Mouse (Mus musculus) right cerebral cortex, postnatal 10 days (tissue): ENCODE measurements at regions not wholly inside any gene's neighbourhood (a gene's known extent, or its start where the extent isn't known, plus 50 kb on each side); places are given as distances from the start of the nearest gene placed in this dataset.

Source experiments
- DNase-seq, 2 experiments: peaks; one replicate each; pipeline ENCODE4 v3.0.0; 2021; ENCODE audit warnings: low spot score in 2 of 2

DNA sequence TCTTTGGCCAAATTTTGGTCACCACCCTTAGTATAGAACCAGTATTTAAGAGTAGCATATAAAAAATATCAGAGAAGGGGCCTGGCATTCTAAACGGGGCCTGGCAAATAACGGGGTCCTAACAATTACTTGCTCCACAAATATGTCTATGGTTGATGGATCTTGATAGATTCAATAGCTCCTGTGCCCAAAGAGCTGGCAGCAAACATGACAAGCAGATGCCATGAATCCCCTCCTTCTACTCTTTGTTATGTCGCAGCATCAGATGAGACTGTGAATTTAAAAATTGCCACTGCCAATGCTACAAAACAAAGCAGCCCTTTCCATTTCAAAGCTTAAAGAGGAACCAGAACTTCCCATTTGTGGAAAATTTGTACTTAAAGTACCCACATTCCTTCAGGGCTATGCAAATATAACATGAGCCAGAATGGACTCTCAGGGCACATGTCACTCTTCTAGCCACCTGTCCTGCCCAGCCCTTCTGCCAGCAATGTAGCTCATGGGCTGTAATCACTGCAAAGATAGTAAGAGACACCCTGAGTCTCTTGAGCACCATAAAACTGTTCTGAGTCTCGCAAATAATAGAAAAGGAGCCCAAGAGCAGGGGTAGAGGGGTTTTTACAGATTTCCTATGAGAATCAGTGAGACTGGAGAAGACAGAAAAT, 342.4 kb upstream of the Kirrel3 start:
- no peak for DNase-seq

DNA sequence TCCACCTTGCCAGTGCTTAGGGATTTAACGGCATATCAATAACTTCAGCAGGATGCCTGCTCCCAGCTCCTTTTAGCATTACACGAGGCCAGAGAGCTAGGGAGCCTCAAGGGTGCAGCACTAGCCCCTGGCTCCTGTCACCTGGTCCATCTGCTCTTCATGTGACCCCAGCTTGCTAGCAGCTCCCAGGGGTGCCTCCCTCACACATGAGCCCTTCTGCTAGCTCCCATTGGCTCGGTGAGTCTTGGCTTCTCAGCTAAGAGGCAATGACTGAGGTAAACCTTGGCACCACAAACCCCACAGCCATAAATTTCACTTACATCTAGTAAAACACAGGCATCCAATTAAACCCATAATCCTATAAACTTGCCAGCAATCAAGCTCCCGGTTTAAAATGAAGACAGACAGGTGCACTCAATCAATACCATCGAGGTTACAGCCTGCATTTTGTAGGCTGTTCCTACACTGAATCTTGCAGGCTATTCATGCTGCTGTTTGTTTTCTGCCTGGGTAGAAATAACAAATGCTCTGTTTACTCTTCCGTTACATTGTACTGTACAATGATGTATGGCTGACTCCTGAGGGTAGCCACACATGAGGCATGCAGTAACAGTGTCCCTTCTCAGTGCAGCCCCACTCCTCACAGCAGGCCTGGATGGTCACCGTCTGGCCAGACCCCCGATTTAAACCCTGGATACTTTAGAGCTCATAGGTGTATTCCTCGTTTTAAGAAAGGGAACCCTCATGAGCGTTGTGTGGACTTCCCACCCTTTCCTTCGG, 330.3 kb upstream of the Kirrel3 start:
- DNase-seq = no peak

DNA sequence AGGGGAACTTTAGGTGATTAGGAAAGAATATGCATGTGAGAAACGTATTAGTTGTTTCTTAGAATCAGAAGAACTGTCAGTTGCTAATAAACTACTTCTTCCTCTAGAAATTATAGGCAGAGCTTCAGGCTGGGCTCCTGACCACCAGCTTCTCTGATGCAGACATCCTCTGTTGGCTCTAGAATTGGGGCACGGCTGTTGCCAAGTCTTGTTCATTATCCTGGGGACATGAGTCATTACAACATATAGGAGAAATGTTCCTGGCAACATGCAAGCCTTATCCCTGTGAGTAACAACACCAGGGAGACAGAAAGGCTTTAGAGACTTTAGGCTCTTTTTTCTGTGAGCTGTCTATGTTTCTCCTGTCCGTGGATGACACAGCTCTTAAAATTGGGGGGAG, 329.1 kb upstream of the Kirrel3 start:
- DNase-seq = peak; percentile 59 to 67

DNA sequence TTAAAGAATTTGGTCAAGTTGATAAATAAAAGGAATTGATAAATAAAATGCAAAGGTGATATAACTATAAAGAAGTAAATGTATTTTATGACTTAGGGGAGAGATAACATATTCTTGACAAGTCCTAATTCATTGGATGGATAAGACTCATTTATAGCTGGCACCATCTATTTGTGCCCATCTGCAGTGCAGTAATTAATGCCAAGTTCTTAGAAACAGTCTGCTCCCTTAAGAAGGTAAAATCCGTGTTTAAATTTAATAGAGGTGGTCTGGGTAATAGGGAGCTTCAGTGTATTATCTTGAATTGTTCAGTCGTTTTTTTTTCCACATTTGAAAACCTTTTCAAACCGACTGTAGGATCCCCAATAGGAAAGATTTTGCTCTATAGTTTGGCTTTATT, 324.6 kb upstream of the Kirrel3 start:
- DNase-seq = no peak

DNA sequence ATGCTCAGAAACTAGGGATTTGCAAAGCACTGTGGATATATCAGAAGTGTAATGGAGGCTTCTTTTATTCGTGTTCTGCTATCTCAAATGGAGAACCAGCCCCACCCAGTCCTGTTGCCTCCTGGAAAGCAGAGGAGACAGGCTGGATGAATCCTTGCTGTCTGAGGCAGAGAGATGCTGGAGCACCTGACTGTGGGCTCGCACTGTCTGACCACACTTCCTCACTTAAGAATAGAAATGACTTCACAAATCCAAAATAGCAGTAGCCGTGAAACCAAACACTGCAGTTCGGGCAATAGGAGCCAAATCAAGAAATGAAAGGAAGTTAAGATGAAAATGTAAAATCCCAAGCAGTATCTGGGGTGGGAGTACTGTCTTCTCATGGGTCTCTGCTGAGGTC, 299.4 kb upstream of the Kirrel3 start:
- peak; percentile 24 to 48 for DNase-seq

DNA sequence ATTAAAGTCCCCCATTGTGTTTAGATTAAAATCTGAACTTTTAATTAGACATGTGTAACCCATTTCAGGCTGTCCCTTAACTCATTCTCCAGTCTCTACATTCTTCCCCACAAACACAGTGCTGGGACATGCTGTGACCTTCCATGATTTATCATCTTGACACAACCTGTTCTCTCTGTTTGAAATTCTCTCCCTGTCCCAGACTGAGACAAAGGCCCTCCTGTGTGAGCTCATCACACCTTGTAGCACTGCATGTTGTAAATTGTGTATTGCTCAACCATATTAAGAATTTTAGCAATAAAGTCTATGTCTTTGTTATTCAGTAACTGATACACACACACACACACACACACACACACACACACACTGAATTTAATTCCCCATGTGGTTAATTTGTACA, 293.2 kb upstream of the Kirrel3 start:
- DNase-seq = no peak

DNA sequence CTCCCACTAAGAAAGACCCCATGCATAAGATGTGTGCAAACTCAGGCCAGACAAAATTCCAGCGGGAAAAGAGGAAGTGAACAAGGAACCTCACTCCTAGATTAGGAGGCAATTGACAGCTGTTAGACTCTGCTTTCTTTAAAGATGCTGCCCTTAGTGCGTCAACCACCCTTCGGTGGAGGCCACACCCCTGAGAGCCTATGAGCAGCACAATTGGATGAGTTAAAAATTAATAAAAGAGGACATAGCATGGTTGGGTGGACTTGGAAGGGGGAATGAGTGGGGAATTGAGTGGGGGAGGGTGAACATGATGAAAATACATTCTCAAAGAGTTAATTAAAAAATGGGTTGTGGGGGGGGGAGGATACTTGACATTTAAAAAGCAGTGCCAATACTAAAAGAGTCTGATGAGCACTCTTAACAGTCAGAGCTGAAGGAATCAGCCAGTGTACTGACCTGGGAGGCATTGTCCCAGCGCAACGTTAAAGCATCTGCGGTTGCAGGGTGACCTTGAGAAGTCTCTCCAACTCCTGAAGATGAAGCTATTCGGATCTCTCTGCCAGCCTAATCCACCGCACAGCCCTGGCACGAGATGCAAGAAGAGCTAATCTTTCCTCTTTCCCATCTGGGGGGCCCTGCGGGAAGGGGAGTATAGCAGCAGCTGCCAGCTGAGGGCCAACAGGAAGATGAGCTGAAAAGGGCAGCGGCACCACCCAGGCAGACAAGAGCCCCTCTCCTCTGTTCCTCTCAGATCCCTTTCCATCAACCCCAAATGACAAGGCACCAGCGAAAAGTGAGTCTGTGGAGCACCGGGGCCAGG, 283.4 kb upstream of the Kirrel3 start:
- peak in 1 of 2 experiments; percentile 22 for DNase-seq

DNA sequence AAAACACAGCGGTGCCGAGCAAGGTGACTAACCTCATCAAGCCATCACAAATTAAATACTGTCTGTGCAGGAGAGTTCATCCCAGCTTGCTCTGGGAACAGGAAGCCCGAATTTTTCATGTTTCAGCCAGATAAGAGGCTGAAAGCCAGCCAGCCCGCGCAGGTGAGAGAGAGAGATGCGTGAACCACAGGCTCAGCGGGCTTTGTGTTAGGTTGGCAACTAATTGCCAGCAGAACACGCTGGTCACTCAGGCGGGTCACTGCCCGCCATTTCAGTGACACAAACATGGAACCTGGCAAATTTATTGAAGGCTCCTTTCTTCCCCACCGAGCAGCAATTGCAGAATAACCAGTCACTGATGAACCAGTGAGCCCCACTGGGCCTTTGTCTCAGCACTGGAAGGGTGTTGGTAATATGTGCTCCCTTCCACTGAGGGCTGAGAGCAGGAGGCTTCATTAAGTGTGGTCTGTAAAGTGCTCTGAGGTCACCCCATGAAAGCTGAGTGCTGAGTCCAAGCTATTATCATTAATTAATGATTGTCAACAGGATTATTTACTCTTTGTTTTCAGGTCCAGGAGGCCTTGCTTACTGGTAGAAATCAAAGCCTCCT, 282.6 kb upstream of the Kirrel3 start:
- DNase-seq = no peak

DNA sequence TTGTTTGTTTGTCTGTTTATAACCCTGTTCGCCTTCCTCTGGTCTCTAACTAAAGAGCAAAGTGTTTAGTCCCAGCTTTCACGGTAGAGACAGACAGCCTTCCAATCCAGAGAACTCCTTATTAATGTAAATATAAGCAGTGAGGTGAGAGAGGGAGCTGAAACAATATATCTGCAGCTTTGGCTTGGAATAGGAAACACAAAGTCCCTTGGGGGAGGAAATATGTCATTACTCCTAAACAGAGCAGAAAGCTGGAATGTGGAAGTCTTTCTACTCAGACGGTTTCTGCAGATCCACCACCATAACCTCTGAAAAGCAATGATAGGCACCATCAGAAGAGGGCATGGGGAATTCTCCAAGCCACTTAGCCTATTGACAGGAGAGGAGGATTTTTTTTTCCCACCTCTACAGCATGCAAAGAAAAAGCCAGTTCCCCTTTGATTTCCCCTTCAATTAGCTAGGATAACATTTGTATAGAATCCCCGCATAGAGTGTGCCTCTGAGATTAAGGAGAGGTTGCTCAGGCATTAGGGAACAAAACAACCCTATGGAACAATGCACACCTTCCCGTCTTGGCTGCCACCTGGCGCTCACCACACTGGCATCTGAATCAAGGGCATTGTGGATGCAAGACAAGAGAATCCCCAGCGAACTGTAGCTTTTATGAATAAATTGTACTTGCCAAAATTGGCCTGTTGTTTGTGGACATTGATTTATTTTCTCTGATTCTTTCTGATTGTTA, 281.9 kb upstream of the Kirrel3 start:
- no peak for DNase-seq

DNA sequence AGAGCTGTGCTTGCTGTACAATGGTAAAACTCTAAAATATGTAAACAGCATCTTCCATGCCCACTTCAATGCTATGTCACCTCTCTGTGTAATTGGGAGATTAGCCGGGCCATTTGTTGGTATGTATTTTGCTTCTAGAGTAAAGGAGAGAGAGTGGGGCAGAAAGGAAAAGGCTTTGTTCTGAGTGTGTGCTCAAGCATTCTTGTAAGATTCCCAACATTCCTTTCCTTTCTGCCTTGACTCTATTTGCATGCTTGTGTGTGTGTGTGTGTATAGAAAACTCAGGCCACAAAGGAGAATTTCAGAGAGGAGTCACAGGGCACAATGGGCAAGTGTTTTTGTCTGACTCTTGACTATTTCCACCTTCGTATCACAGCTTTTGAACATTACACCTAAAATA, 281.2 kb upstream of the Kirrel3 start:
- DNase-seq = no peak

DNA sequence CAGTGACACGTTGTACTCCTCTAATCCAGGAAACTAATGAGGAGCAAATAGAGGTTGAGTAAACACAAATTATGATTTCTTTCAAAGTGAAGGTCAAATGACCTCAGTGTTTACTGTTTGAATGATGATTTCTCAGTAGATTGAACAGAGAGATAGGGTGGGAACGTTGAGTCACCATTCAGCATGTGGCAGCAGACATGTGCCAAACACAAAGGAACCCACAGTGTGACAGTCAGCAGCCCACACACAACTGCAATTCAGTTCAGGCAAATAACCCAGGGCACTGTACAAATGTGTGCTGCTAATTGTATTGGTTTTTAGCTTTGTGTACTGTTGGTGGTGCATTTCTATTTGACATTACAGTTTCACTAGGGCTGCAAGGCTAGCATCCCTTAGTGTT, 254.1 kb upstream of the Kirrel3 start:
- no peak for DNase-seq

DNA sequence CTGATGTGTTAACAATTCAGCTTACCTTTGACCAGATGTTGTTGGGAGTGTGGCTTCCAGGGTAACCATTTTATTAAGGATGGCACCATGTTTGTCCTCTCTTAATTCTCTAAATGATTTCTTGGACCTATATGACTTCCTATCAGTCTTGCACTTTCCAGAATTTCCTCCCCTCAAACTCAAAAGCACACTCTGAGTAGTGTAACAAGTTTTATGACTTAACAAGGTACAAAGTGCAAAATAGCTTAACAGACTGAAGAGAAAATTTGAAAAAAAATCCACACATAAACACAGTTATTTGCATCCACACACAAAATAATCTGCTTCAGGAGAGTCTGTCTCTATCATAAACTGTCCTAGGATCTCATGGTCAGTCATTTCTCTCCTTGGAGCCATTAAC, 251.0 kb upstream of the Kirrel3 start:
- DNase-seq = no peak

DNA sequence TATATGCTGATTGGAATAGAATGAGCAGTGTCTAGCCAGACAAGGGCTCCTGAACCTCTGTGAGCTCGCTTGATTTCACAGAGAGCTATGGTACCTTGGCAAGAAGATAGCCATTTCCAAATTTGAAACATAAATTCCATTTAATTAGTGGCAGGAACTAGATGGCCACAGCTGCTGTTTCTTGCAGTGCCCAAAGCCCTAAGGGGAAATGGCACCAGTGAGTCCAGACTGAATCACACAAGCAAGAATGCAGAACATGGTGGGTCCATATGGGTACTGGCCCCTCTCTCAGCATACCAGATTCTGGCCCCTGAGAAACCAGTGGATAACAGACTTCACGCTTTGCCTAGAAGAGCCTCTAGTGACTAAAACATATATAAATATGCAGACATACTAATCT, 246.2 kb upstream of the Kirrel3 start:
- no peak for DNase-seq

DNA sequence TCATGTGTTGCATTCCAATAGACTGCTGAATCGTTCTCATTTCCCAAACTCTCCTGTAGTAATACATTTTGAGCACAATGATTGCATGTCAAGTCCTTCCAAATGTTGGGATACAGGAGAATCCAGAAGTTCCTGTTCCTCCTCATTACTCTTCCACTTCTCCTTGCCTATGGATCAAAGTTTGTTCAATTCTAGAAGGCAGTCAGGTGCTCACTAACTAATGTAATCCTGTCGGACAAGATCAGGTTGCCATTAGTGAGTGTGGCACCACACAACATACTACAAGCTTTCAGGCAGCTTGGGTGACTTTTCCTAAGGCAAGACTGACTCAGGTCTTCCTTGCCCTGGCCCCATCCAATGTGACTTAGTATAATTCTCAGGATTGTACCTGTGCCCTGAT, 242.0 kb upstream of the Kirrel3 start:
- no peak for DNase-seq

DNA sequence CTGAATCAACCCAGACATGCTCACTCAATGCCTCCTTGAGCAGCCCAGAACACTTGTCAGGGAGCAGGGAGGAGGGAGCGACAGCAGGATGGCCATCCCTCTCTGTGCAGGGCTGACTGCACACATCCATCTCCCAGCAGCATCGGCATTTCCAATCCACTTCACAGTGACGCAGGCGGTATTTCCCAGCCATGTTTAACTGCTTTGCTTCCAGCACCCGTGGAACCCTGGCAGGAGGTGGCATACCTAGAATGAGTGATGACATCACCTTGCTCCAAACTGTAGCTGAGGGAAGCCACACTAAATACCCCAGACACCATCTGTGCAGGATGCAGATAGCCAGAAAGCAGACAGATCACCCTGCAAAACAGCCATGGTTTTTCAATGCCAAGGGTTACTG, 241.1 kb upstream of the Kirrel3 start:
- DNase-seq = no peak

DNA sequence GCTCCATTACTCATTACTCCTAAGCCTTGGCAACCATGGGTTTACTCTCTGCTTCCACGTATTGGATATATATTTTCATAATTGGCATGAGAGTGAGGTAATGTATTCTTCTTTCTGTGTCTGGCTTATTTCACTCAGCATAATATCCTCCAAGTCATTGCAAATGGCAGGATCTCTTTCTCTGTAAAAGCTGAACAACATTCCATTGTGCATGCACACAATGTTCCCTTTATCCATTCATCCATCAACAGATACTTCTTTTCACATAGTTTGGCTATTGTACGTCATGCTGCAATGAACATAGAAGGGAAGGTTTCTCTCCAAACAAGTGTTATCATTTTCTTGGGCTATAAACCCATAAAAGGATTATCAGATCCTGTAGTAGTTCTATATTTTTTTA, 232.9 kb upstream of the Kirrel3 start:
- DNase-seq = no peak

DNA sequence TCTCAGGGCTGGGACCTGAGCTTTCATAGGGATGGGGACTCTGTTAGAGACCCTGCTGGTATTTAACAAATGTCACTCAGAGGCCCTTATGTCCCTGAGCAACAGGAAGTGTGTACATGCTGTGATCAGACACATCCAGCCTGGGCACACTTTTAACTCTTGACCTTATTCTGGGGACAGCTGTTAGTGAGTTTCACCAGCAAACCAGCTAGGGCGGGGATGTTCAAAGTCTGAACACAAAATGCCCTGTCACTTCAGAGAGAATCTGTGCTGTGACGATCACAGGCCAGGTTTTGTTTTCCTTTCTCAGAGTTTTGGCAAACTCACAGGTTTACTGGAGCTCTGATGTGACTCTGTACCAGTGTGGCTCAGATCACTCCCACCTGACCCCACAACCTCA, 227.2 kb upstream of the Kirrel3 start:
- DNase-seq = no peak

DNA sequence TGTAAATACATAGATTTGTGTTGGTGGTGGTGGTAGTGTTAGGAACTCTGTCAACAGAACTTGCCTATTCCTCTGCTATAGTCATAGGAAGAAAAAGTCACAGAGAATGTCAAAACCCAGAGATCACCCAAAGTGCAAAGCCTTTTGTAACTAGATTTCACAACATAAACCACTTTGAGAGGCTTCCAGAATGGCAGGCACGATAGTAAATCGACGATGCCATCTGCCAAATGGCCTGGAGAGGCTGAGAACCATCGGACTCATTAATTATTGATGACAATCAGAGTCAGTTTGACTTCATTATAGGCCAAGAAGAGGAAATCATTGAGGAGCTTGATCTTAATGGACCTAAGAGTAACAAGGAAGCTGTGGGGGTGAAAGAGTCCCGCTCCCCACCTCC, 207.6 kb upstream of the Kirrel3 start:
- no peak for DNase-seq

DNA sequence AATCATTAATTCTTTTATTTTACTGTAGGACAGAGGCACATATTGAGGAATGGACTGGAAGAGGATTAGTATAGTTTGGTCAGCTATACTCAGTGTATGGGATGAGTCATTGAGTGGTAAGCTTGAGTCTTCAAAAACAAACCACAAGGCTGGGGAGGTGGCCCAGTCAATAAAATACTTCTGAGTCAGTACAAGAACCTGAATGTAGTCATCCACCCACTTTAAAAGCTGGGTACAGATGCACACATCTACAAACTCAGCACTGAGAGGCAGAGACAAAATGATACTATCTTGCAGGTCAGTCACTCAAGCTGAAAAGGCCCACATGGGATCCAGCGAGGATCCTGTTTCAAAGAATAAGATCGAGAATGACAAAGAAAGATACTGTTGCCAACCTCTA, 206.3 kb upstream of the Kirrel3 start:
- no peak for DNase-seq

DNA sequence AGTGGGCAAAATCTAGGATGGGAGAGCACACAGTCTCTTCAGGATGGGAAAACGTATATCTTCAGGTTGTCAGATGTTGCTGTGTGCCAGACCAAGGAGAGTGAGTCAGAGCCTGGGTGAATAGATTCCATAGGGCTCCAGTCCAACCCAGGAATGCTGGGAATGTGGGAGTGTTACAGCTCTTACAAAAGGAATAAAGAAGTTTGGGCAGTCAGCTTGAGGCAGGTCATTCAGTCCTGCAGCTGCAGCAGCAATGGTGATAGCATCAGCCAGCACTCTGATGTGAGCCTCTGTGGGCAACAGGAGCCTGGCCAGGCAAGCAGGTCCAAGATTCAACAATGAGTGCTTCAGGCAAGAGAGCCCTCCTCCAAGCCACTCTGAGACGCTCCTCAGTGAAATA, 205.8 kb upstream of the Kirrel3 start:
- no peak for DNase-seq

DNA sequence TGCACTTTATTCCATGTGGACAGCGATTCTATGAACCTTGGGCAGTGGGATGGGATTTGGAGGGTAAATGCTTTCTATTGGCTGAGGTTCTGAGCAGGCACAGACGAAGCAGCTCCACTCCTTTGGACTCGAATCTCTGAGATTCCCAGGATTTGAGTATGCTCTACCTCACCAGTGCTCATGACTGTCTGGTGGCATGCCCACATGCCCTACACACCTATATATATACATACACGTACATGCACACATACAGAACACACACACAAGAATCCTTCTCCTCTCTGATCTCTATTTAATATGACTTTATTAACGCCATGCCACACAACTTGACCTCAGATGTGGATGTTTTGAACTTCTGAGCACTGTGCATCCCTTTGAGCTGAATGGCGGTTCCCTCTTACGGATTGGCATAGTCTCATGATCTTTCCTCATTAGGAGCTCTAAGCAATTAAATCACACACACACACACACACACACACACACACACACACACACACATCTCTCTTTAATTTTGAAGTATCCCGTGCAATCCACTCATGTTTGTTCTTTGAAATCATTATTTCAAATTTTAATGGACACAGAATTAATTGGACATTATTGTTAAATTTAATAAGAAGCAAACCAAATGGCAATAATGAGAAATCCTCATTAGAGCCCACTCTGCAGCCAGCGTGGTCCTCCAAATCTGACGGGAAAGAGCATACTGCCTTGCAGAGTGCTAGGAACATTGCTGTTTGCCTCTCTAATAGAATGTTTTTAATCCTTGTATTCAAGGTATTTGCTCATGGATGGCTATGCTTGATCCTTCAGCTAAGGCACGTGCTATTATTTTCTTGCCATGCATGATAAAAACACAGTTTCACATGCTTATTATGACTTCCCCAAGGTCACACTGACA, 205.1 kb upstream of the Kirrel3 start:
- no peak for DNase-seq
